Mouse (Mus musculus): ENCODE measurements around the gene 4930402H24Rik.
A peak's percentile ranks its signal among the peaks of the same experiment; 100 is the strongest.

4930402H24Rik gene

DNA sequence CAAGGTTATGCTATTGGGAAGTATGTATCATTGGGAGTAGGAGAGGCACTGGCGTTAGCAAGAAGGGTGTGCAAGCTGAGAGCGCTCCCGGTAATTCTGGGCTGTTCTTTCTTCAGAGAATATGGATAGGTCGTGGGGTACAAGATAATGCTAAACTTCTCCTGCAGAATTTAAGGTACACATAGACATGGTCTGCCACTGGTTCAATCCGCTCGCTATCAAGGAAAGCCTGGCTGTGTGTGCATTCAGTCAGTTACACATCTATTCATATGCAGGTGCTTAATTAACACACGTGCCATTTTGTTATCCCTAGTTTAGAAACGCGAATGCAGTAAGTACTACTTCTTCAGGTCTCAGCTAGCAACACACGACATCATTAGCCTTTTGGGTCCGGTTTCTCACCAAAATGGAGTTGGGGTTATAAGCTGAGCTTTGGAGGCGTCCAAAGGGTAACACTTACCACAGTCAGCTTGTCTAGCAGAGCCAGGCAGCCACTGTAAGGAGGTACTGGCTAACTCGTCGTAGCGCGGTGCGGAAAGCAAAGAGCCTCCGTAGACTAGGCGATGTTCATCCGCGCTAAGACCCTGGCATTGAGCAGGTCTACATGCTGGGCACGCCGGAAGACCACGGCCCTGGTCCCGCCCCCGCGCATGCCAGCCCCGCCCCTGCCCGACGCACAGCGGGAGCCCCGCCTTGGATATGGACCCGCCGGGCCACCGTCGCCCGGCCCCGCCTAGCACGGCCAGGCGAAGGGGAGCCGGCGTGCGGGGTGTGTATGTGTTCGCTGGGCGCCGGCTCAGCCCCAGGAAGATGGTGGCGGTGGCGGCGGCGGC, at the start of gene 4930402H24Rik, which contains the start of gene Atrn:
4930402H24Rik (minus strand) TSS at position 656 of the 833 bp plus-strand sequence.
Atrn (plus strand) TSS at position 745 of the 833 bp plus-strand sequence.
- DNase-seq (ENCODE audit: low read depth), result peak; percentile 53

DNA sequence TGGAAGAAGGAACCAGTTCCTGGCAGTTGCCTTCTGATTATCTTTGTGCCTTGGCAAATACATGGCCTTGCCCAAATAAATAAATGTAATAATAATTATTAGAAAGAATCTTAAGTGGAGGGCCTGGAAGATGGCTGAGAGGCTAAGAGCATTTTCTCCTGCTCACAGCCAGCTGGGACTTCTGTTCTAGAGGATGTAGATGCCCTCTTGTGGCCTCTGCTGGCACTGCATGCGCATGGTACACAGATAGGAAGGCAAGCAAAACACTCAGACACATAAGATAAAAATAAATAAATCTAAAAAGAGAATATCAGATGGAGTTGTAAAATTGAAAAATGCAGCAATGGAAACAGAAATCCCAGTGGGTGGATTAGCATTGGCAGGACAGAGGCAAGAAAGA, 44.3 kb upstream of the 4930402H24Rik start:
- peak; percentile 49 for DNase-seq (ENCODE audit: low read depth)

DNA sequence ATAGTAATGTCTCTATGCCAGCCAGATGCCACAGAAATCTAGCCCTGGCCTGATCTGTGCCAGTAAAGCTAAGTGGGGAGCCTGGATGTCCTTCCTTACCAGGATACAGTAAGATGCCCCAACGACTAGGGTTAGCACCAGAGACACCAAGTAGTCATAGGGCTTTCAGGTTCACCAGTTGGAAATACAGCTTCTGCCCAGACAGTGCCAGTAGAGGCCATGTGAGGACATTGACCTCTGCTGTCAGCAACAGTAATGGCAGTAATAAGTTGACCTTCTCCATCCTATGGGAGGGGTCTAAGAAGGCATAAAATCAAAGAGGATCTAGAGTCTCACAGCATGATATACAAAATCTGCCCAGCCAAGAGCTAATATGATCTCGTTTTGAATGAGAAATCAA, 43.6 kb upstream of the 4930402H24Rik start:
- no peak for DNase-seq (ENCODE audit: low read depth)

DNA sequence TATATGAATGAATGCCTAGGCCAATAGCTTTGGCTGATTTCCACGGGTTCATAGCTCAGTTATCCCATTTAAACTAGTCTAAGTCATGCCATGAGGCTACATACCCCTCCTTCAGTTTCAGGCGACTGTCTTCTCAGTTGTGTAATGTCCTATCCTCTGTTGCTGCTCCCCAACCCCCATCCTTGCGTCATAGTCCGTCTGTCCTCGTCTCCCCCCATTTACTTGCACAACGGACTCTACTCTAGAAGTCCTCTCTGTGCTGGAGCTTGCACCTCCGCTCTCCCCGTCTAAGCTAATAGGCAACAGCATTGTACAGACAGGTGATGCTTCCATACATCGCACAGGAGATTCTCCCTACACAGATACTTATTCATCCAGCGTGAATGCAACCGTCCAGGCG, 26.7 kb upstream of the 4930402H24Rik start:
- DNase-seq (ENCODE audit: low read depth), result no peak

DNA sequence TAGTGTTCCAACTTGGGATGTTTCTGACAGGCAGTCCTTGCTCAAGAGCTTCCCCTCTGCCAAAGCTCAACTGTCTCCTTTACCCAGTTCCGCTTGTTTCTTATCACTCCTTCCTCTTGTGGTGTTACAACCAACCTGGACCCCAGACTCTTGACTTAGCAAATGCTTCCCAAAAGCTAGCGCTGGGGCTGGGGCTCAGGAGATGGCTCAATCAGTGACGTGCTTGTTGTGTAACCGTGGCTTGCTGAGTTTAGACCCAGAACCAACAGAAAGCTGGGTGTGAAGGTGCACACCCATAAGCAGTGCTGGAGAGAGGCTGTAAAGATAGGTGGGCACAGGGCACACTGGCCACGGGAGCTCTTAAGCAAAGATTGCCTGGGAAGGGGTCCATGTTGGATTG, 23.8 kb upstream of the 4930402H24Rik start:
- DNase-seq (ENCODE audit: low read depth), result no peak

DNA sequence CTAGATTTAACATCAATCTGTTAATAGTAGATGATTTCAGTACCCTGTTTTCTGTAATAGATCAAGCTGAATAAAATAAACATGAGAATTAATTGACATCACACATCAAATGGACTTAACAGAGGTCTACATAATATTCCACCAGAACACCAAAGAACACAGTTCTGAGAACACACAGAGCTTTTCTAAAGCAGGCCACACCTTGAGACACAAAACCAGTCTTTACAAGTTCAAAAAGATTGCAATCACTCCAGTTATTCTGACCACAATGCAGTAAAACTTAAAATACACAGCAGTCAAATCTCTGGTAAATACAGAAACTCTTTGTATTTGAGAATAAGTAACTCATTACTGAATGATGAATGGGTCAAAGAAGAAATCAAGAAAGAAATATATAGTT, 22.3 kb upstream of the 4930402H24Rik start:
- DNase-seq (ENCODE audit: low read depth), result no peak

DNA sequence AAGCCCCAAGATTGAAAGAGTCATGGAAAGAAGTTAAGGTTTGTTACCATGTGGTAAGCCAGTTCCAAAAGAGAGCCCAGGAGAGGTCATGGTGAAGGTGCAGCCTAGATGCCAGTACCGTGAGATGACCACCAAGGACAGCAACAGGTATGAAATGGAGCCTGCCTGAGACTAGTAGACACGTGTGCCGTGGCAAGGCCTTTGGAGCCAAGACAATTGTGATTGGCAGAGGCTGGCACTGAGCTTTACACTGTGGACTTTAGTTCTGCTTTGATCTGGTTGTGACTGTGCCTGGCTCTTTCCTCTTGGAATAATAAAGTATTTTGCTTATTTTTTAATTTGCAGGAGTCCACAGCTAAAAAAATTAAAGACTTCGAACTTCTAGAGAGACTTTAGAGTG, 21.8 kb upstream of the 4930402H24Rik start:
- DNase-seq (ENCODE audit: low read depth), result no peak

DNA sequence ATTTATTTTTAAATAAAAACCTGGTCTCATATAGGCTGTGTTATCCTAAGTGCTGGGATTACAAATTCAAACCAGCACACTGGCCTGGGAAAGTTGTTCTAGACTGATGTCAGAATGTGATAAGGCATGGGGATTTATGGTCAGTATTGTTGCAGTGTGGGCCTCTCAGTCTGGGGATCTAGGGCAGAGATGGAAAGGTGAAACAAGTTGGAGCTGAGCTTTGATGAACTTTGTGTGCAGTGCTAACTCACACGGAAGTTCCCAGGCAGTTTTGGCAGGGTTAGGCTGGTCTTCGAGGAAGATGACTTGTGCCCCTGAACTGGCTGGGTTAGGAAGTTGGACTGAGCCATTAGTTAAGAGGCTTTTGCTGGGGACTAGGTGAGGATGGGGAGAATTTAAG, 18.7 kb upstream of the 4930402H24Rik start:
- no peak for DNase-seq (ENCODE audit: low read depth)

DNA sequence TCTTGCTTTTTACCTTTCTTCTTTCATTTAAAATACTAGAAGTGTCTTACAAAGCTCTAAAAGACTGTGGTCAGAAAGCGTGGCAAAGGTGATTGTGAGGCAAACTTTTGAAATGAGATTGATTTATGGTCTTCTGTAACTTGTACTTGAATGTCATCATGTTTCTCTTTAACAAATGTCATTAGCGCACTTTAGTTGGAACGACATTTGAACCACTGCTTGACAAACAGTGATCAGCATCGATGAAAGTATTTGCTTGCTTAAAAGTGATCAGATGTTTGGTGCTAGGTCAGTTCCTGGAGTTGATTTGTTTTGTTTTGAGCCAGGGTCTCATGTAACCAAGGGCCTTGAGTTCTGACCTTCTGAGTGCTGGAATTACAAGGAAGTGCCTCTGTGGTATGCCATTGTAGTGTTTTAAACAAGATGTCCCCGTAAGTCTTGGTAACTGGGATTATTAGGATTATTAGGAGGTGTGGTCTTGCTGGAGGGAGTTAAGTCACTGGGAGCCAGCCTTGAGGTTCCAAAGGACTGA, 12.9 kb upstream of the 4930402H24Rik start:
- no peak for DNase-seq (ENCODE audit: low read depth)

DNA sequence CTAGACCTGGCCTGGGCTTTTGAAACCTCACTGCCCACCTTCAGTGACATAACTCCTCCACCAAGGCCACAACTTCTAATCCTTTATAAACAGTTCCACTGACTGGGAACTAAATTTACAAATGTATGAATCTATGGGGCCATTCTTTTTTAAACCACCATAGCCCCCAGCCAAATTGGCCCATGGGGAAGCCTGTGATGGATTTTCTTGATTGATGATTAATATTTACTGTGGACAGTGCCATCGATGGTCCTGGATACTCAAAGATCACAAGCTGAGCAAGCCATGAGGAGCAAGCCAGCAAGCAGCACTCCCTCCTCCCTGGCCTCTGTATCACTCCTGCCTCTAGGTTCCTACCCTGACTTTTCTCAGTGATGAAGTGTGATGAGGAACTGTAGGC, 11.5 kb upstream of the 4930402H24Rik start:
- DNase-seq (ENCODE audit: low read depth), result no peak

DNA sequence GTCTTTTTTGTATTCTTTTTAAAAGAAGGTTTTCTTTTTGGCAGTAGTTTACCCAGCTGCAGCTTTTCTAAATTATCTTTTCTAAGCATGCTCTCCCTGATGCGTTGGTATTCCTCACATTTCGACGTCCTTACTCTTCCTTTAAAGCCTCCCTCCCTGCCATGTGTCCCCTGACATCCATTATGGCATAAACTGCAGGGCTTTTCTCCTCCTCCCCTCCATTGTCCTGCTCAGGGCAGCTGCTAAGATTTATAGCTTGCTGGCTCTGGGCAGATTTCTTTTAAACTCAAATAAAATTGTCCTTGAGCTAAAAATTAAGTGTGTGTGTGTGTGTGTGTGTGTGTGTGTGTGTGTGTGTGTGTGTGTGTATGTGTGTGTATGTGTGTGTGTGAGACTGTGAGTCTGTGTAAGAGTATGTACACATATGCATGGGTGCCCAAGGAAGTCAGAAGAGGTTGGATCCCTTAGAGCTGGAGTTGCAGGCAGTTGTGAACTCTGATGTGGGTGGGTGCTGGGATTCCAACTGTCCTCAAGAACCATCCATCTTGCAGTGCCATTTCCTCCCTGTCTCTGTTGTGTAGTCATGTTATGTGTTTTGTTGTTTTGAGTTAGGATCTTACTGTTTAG, 10.4 kb upstream of the 4930402H24Rik start:
- no peak for DNase-seq (ENCODE audit: low read depth)

DNA sequence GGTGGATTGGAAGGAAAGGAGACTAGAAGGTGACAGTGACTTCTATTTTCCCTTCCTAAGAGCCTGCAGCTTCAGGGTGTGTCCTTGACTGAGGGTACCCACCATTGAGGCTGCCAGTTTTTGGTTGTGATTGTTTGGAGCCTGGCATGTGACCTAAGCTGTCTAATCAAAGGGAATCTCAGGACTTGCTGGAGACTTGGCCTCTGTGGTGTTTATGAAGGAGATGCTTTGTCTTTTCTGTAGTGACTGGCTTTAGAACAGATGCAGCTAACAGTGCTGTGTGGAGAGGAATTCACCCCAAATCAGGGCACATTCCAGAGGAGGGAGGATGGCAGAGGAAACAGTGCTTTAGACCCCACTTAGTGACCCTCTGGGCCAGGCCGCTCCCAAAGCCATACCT, 8.7 kb upstream of the 4930402H24Rik start:
- no peak for DNase-seq (ENCODE audit: low read depth)

DNA sequence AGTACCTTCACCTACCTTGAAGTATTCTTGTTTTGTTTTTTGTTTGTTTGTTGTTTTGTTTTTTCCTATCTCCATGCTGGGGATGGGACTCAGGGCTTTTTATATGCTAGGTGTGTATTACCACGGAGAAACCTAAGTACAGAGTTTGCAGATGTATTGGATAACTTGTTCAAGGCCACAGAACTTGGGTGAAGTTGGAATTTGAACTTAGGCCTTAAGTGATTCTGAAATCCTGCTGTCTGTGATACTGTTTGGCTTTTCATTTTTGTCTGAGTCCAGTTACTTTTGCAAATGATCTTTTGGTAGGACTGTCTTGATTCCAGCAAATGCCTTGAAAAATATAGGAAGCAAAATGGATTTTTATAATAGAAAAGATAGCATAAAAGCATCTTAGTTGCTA, 5.5 kb upstream of the 4930402H24Rik start:
- DNase-seq (ENCODE audit: low read depth), result no peak

DNA sequence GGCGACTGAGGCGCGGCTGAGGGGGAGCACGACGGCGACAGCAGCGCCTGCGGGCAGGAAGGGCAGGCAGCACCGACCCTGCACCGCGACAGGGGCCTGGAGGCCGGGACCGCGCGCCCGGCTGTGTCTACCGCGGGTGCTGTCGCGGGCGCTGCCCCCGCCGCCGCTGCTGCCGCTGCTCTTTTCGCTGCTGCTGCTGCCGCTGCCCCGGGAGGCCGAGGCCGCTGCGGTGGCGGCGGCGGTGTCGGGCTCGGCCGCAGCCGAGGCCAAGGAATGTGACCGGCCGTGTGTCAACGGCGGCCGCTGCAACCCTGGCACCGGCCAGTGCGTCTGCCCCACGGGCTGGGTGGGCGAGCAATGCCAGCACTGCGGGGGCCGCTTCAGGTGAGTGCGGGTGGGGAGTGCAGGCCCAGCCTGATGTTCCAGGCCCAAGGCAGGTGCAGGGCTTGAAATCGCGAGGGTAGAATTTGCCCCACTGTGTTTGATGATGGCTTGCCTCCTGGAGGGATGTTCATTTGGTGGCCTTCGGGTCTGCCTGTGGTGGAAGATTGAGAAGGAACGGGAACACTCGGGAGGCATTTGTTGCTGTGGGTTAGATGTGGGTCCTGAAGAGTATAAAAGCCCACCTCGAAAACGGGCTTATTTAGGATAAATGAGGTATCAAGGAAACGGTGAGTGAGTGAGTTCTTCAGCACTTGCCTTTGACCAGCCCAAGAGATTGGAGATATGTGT, 544 bp upstream of the 4930402H24Rik start:
- DNase-seq (ENCODE audit: low read depth), result no peak

DNA sequence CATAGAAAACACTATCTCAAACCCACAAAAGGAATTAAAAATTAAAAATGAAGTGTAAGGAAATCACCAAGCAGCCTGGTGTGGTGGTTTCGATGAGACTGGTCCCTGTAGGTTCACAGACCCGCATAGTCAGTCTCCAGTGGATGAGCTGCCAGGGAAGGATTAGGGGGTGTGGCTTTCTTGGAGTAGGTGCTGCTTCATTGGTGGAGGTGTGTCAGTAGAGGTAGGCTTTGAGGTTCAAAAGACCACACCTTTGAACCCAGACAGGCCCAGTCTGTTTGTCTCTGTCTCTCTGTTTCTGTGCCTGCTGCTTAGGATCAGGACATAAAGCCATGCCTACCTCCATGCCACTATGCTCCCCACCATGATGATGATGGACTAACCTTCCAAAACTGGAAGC, 7.4 kb downstream of the 4930402H24Rik start:
- DNase-seq (ENCODE audit: low read depth), result no peak

DNA sequence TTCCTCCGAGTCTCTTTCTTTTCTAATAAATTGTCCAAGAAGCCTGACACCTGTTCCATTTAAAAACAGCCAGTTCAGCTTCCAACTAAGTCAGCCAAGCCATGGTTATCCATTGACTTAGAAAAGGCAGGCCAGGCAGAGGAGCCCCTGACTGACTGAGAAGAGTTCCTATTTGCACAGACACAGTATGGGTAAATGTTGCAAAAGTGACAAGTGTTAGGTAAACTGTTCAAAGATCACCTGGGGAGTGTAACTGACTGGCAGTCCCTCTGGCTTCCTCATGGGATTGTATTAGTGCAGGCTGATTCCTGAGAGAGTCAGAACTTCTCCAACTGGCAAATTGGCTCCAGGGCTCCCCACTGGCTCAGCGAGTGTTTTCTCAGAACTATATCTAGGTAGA, 8.3 kb downstream of the 4930402H24Rik start:
- no peak for DNase-seq (ENCODE audit: low read depth)

DNA sequence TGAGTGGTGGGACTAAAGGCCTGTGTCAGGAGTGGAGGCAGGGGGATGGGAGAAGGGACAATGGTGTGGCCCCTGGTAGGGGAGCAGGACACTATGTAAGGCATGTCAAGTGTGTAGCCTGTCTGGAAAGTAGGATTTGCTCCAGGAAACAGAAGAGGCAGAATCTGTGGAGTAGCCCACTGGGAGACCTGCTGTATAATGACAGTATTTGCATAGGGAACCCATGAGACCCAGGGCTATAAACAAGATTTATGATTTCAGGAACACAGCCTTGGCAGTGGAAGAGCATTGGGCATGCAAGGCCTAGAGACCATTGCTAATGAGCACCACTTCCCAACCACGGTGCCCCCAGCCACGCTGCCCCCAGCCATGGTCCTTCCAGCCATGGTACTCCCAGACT, 9.3 kb downstream of the 4930402H24Rik start:
- DNase-seq (ENCODE audit: low read depth), result no peak

DNA sequence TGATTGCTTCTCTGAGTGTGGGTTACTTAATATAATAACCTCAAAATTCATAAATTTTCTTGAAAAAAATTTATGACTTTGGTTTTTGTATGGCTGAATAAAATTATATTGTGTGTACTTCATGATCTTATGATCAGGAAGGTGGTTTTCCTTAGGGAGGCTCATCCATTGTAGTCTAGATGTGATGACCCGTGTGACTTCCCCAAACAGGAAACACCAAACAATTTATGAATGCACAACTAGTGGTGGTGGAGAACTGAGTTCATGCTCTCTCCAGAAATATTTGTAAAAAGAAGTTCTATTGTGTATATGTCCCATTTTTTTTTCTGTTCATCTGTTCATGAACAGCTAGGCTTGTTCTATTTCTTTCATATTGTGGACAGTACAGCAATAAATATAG, 18.8 kb downstream of the 4930402H24Rik start:
- DNase-seq (ENCODE audit: low read depth), result no peak

DNA sequence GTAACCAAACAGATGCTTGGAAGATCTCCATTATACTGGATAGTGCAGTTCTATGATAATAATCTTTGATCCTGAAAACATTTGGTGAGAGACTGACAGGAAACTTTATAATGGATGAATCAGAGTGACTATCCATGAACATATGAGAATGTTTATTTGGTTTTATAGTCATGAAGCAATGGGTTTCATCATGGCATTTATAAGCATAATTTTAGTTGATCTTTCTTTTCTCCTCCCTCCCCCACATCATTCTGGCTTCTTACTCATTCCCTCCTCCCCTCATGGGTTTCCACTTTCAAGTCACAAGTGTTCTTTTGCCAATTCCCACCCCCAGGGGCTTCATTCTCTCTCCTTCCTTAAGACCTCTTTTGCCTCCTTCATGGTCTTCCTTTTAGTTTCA, 19.2 kb downstream of the 4930402H24Rik start:
- DNase-seq (ENCODE audit: low read depth), result no peak

DNA sequence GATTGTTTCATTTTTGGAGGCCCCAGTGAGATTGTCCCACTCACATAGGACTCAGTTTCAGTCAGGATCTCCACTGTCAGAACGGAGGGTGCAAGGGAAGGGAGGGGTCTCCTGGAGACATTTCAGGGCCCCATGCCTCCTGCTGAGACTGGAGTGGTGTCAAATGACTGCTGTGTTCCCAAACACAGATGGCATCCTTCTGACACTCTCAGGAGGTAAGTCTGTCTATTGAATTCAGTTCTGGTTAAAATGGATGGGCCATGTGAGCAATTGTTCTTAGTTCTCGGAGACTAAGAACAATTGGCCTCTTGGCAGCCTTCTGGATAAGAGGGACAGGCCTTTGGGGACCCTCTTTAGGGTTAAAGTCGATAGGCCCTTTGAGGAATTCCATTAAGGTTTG, 28.8 kb downstream of the 4930402H24Rik start:
- DNase-seq (ENCODE audit: low read depth), result no peak

DNA sequence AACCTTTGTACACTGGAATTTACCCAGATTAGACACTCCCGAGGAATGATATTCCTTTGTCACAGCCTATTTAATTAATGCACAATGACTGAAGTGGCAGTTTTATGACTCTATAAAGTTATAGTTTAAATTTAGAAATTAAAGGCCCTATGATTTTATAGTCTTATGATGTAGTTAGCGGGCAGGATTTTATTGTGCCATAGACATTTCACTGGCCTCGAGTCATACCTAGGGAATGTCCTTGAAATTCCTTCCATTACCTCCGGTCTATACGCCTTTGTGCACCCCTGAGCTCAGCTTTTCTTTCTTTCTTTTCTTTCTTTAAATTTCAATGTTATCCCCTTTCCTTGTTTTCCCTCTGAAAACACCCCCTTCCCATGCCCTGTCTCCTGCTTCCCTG, 35.3 kb downstream of the 4930402H24Rik start:
- DNase-seq (ENCODE audit: low read depth), result no peak

DNA sequence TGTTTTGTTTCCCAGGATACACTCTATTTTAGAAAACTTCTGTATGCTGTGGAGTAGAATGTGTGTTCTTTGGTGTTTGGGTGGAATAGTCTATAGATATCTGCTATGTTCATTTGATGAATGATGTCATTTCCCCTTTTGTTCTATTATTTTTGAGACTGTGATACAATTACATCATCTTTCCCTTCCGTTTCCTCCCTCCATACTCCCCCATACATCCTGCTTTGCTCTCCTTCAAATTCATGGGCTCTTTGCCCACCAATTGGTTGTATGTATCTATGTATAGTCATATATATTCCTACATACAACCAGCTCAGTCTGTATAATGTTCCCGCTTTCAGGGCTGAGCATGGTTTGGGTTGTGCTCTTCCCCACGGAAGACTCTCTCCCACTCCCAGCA, 44.1 kb downstream of the 4930402H24Rik start:
- DNase-seq (ENCODE audit: low read depth), result no peak

DNA sequence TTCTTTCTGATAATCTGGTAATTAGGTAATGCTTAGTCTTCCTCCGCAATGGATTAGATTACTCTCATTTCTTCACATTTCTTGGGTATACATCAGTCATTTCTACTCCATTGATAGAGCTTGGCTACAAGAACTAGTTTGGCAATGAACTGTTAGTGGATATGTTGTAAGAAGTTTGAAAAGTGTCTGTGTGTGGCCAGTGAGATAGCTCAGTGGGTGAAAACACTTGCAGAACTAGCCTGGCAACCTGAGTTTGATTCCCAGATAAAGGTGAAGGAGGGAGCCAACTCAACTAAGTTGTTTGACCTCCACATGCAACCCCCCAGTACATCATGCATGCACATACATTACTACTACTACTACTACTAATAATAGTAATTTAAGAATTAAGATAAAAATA, 53.2 kb downstream of the 4930402H24Rik start:
- no peak for DNase-seq (ENCODE audit: low read depth)
